ENCODE assay signal across 9 mouse cellular contexts in genomic region chr5:36958837-36959236, GRCm38 (mm10). TPM values are rescaled to one million over a fixed set of nuclear protein-coding genes. Genes with fewer than 3 reads are reported as not detected.
DNase-seq lines count a peak whose midpoint lies in the region; ATAC-seq and TF ChIP-seq lines count a peak whose summit lies in the region.
"Had no signal": no experiment of that assay in that cellular context is flagged by ENCODE, and none has a peak within 500 bp of the region (broad histone marks: within the 10 kb centered on the region; RNA-seq: fewer than 3 reads in every experiment).

No protein-coding gene starts in this region.

- H3K9me3 ChIP-seq in ES-Bruce4 (replicated peaks; ENCODE audit: control insufficient read depth, insufficient read depth, low read length, poor library complexity, severe bottlenecking): no peaks in the 10 kb centered on the region
- no peaks in the 10 kb centered on the region for H3K9me3 ChIP-seq in kidney, postnatal 0 days (replicated peaks; ENCODE audit: low read length)
- no peaks in the 10 kb centered on the region for H3K9me3 ChIP-seq in lung, embryonic 14.5 days (ENCODE audit: low read depth, low read length)
- H3K9me3 ChIP-seq: heart, embryonic 15.5 days had no signal

- no peaks in the 10 kb centered on the region for H3K4me1 ChIP-seq in ES-Bruce4 (ENCODE audit: control insufficient read depth, insufficient read depth, low read length)
- no peaks in the 10 kb centered on the region for H3K4me1 ChIP-seq in kidney, postnatal 0 days (replicated peaks; ENCODE audit: insufficient read depth, low read length)
- no peaks in the 10 kb centered on the region for H3K4me1 ChIP-seq in lung, embryonic 14.5 days (ENCODE audit: insufficient read depth)

- no peak for TF ChIP-seq POLR2A in ES-Bruce4 (IDR thresholded peaks at IDR 0.05; ENCODE audit: insufficient read depth, low read length)

- no peaks in the 10 kb centered on the region for H3K27me3 ChIP-seq in ES-Bruce4 (ENCODE audit: control insufficient read depth, insufficient read depth, low read length, poor library complexity, severe bottlenecking)
- no peaks in the 10 kb centered on the region for H3K27me3 ChIP-seq in kidney, postnatal 0 days (ENCODE audit: insufficient read depth, low read length)
- H3K27me3 ChIP-seq in lung, embryonic 14.5 days (ENCODE audit: insufficient read depth, low read length): no peaks in the 10 kb centered on the region
- H3K27me3 ChIP-seq: heart, embryonic 15.5 days had no signal

- H3K4me2 ChIP-seq in kidney, postnatal 0 days (ENCODE audit: low read length): no peak overlapping the region
- H3K4me2 ChIP-seq in lung, embryonic 14.5 days: no peak overlapping the region
- H3K4me2 ChIP-seq: heart, embryonic 15.5 days had no signal

- no peak overlapping the region for H3K9ac ChIP-seq in ES-Bruce4 (ENCODE audit: low read depth, poor library complexity, severe bottlenecking)
- no peak overlapping the region for H3K9ac ChIP-seq in kidney, postnatal 0 days (ENCODE audit: low read depth, low read length)
- no peak overlapping the region for H3K9ac ChIP-seq in lung, embryonic 14.5 days
- H3K9ac ChIP-seq: heart, embryonic 15.5 days had no signal

- H3K36me3 ChIP-seq in ES-Bruce4 (ENCODE audit: control insufficient read depth, insufficient read depth, low read length, poor library complexity, severe bottlenecking): no peaks in the 10 kb centered on the region
- H3K36me3 ChIP-seq in kidney, postnatal 0 days (ENCODE audit: insufficient read depth, low read length): no peaks in the 10 kb centered on the region
- H3K36me3 ChIP-seq in lung, embryonic 14.5 days (ENCODE audit: insufficient read depth): no peaks in the 10 kb centered on the region
- H3K36me3 ChIP-seq: heart, embryonic 15.5 days had no signal

- TF ChIP-seq CTCF in ES-Bruce4 (IDR thresholded peaks at IDR 0.05; ENCODE audit: low read depth, low read length): peak; percentile 79
- TF ChIP-seq CTCF in kidney, postnatal 0 days (IDR thresholded peaks at IDR 0.05; ENCODE audit: low read depth): peak; percentile 83
- TF ChIP-seq CTCF in lung, embryonic 14.5 days (IDR thresholded peaks at IDR 0.05; ENCODE audit: low read depth): peak; percentile 75

- H3K4me3 ChIP-seq in ES-Bruce4 (ENCODE audit: low read depth, low read length): no peak overlapping the region
- no peak overlapping the region for H3K4me3 ChIP-seq in kidney, postnatal 0 days (replicated peaks; ENCODE audit: low read depth, low read length)
- no peak overlapping the region for H3K4me3 ChIP-seq in lung, embryonic 14.5 days (ENCODE audit: low read depth, low read length)
- H3K4me3 ChIP-seq: heart, embryonic 15.5 days had no signal

- ATAC-seq in kidney, postnatal 0 days (replicated peaks; ENCODE audit: low FRiP score, low read depth): no peak; the same call in 1 of the 2 replicates
- ATAC-seq in lung, embryonic 14.5 days (ENCODE audit: insufficient read depth): no peak

- WGBS in kidney, postnatal 0 days: 32% methylated on average over 5 of the region's 5 CpGs
- 35% methylated on average over 5 of the region's 5 CpGs for WGBS in lung, embryonic 14.5 days

- H3K27ac ChIP-seq in ES-Bruce4 (ENCODE audit: insufficient read depth, low read length): no peak overlapping the region
- no peak overlapping the region for H3K27ac ChIP-seq in kidney, postnatal 0 days
- H3K27ac ChIP-seq in lung, embryonic 14.5 days (ENCODE audit: low read depth): no peak overlapping the region
- H3K27ac ChIP-seq: heart, embryonic 15.5 days had no signal

- TF ChIP-seq EP300 in ES-Bruce4 (IDR thresholded peaks at IDR 0.05; ENCODE audit: insufficient read depth, low read depth, low read length): no peak

- DNase-seq in B cell, adult 2 months: peak; percentile 79 to 80
- peak; percentile 39 for DNase-seq in c-Kit-positive CD71-positive TER-119-positive erythroid progenitor cells, embryonic 14.5 days (ENCODE audit: low spot score)
- DNase-seq in forelimb bud, embryonic 11.5 days (ENCODE audit: low read depth, low spot score): peak; percentile 61
- peak; percentile 50 for DNase-seq in kidney, postnatal 0 days (ENCODE audit: low spot score)
- DNase-seq in lung, embryonic 14.5 days: peak; percentile 82
- DNase-seq in retina, postnatal 1 day: peak; percentile 81
- DNase-seq in thymus, postnatal 4 days: peak; percentile 90

RNA-seq across cellular contexts. Expression of gene Wfs1, which starts 30.2 kb away (rescaled TPM):
- polyA plus RNA-seq in ES-Bruce4 (2011; ENCODE audit: insufficient read depth, insufficient read length, low read depth, missing spikeins): 10.1 and 11.3 TPM in 2 replicates
- 14.2 and 14.8 TPM in 2 replicates for polyA plus RNA-seq in kidney, postnatal 0 days (2015; fragmentation: Nextera tagmentation; extraction: Ambion mirVana)
- 9.9 and 10.3 TPM in 2 replicates for polyA plus RNA-seq in lung, embryonic 14.5 days (2014; fragmentation: Nextera tagmentation; extraction: Ambion mirVana)

Comparison
In these comparisons a context has a peak if more than half of its experiments do, and no peak if none do; other contexts are left out.
1. DNase-seq: peak in every context shown above with its lines; median percentile 90 in thymus, postnatal 4 days; 82 in lung, embryonic 14.5 days; 81 in retina, postnatal 1 day; 80 in B cell, adult 2 months; 61 in forelimb bud, embryonic 11.5 days; 50 in kidney, postnatal 0 days; 39 in c-Kit-positive CD71-positive TER-119-positive erythroid progenitor cells, embryonic 14.5 days.